Mouse (Mus musculus): ENCODE measurements around the gene Slc16a11. TPM values are rescaled to one million over a fixed set of nuclear protein-coding genes. Genes with fewer than 3 reads are reported as not detected.

Slc16a11 gene
- total and polyA plus RNA-seq, 3 experiments, result 0.51 to 2.3 TPM; not detected in 1

GRCm38 (mm10) chr11:70198332-70198731 lies 14.2 kb upstream of the Slc16a11 start:
- H3K27ac ChIP-seq (ENCODE audit: insufficient read depth, low read depth), result no peak overlapping the region
- H3K4me1 ChIP-seq (ENCODE audit: control insufficient read depth in 1 of 2, insufficient read depth in 2 of 2), result peaks cover 3 to 6% of the 10 kb centered on the region in 2 experiments; a peak in 1 of 4 replicates
- H3K9me3 ChIP-seq (replicated peaks; ENCODE audit: low read length), result peaks cover 2% of the 10 kb centered on the region
- H3K27me3 ChIP-seq (replicated peaks), result peaks cover 12% of the 10 kb centered on the region
- no peak for DNase-seq (ENCODE audit: extremely low read depth)
- no peak overlapping the region for H3K4me3 ChIP-seq (replicated peaks in 1 of 3; ENCODE audit: low read depth in 2 of 3, low read length in 2 of 3, poor library complexity in 1 of 3)
- no peak for TF ChIP-seq MXI1 (IDR thresholded peaks at IDR 0.05; ENCODE audit: low read depth, low read length)
- no peak for TF ChIP-seq RAD21 (IDR thresholded peaks at IDR 0.05; ENCODE audit: low read depth, low read length)
- no peak for TF ChIP-seq JUND (conservative IDR thresholded peaks at IDR 0.05; ENCODE audit: low read depth, low read length)
- TF ChIP-seq PAX5 (IDR thresholded peaks at IDR 0.05; ENCODE audit: low read length), result no peak
- TF ChIP-seq E2F4 (IDR thresholded peaks at IDR 0.05; ENCODE audit: insufficient replicate concordance, low read depth, low read length), result no peak
- TF ChIP-seq UBTF (IDR thresholded peaks at IDR 0.05; ENCODE audit: low read depth, low read length), result no peak
- TF ChIP-seq IRF4 (IDR thresholded peaks at IDR 0.05; ENCODE audit: low read depth, low read length), result no peak
- TF ChIP-seq ELF1 (IDR thresholded peaks at IDR 0.05; ENCODE audit: low read depth, low read length), result no peak
- no peak for TF ChIP-seq MAZ (IDR thresholded peaks at IDR 0.05; ENCODE audit: low read depth, low read length)
- no peak for TF ChIP-seq ZMIZ1 (IDR thresholded peaks at IDR 0.05; ENCODE audit: low read depth, low read length)
- TF ChIP-seq ZKSCAN1 (IDR thresholded peaks at IDR 0.05; ENCODE audit: borderline replicate concordance, low read depth, low read length), result no peak
- TF ChIP-seq CHD2 (IDR thresholded peaks at IDR 0.05; ENCODE audit: low read length), result no peak
- TF ChIP-seq CTCF (conservative IDR thresholded peaks at IDR 0.05 in 1 of 2, IDR thresholded peaks at IDR 0.05 in 1 of 2; ENCODE audit: low read depth in 2 of 2, low read length in 2 of 2), result no peak
- no peak overlapping the region for H3K9ac ChIP-seq (ENCODE audit: insufficient read depth, low read depth)
- no peaks in the 10 kb centered on the region for H3K36me3 ChIP-seq (replicated peaks in 1 of 2; ENCODE audit: control insufficient read depth in 1 of 2, insufficient read depth in 1 of 2, low read length in 1 of 2)
- dilution Hi-C loops (cut with MboI; ENCODE audit: extremely low pct_ligation_motif_present, extremely low pct_unique_long_range_greater_than_20kb, low sequenced_read_pairs) (no loop called here), in situ Hi-C loops (cut with MboI; ENCODE audit: low pct_ligation_motif_present, low pct_unique_long_range_greater_than_20kb, low sequenced_read_pairs) (loop anchor here (5.0 kb wide), 1 partner anchor 141 kb away; no protein-coding TSS in a partner anchor)
- H3K79me2 ChIP-seq (replicated peaks; ENCODE audit: control insufficient read depth, extremely low read depth, insufficient read depth, poor library complexity, severe bottlenecking), result no peaks in the 10 kb centered on the region
- H3K4me2 ChIP-seq (ENCODE audit: insufficient read depth, low read depth, poor library complexity, severe bottlenecking), result no peak overlapping the region

GRCm38 (mm10) chr11:70199107-70199506 lies 13.4 kb upstream of the Slc16a11 start:
- DNase-seq (ENCODE audit: extremely low read depth), result no peak
- Histone ChIP-seq H3K9ac (ENCODE audit: insufficient read depth, low read depth) (no peak overlapping the region), H3K9me3 (replicated peaks; ENCODE audit: low read length) (peaks cover 2% of the 10 kb centered on the region), H3K4me2 (ENCODE audit: insufficient read depth, low read depth, poor library complexity, severe bottlenecking) (no peak overlapping the region), H3K27ac (ENCODE audit: insufficient read depth, low read depth) (no peak overlapping the region), H3K36me3 (replicated peaks in 1 of 2; ENCODE audit: control insufficient read depth in 1 of 2, insufficient read depth in 1 of 2, low read length in 1 of 2) (no peaks in the 10 kb centered on the region), H3K4me1 (ENCODE audit: control insufficient read depth in 1 of 2, insufficient read depth in 2 of 2) (peaks cover 3 to 6% of the 10 kb centered on the region in 2 experiments; a peak in 1 of 4 replicates), H3K4me3 (replicated peaks in 1 of 3; ENCODE audit: low read depth in 2 of 3, low read length in 2 of 3, poor library complexity in 1 of 3) (no peak overlapping the region), H3K27me3 (replicated peaks) (peaks cover 15% of the 10 kb centered on the region), H3K79me2 (replicated peaks; ENCODE audit: control insufficient read depth, extremely low read depth, insufficient read depth, poor library complexity, severe bottlenecking) (no peaks in the 10 kb centered on the region)
- no peak for TF ChIP-seq MYC (IDR thresholded peaks at IDR 0.05; ENCODE audit: low read depth, low read length)
- no peak for TF ChIP-seq ZC3H11A (IDR thresholded peaks at IDR 0.05; ENCODE audit: low read depth, low read length)
- no peak for TF ChIP-seq CTCF (conservative IDR thresholded peaks at IDR 0.05 in 1 of 2, IDR thresholded peaks at IDR 0.05 in 1 of 2; ENCODE audit: low read depth in 2 of 2, low read length in 2 of 2)
- TF ChIP-seq ZMIZ1 (IDR thresholded peaks at IDR 0.05; ENCODE audit: low read depth, low read length), result no peak
- no peak for TF ChIP-seq JUN (IDR thresholded peaks at IDR 0.05; ENCODE audit: insufficient read depth, low read depth, low read length)
- no peak for TF ChIP-seq HCFC1 (IDR thresholded peaks at IDR 0.05; ENCODE audit: low read depth, low read length)
- no peak for TF ChIP-seq UBTF (IDR thresholded peaks at IDR 0.05; ENCODE audit: low read depth, low read length)
- TF ChIP-seq POLR2A (IDR thresholded peaks at IDR 0.05; ENCODE audit: low read depth, low read length), result no peak
- no peak for TF ChIP-seq SMC3 (IDR thresholded peaks at IDR 0.05; ENCODE audit: low read depth, low read length)
- TF ChIP-seq BHLHE40 (IDR thresholded peaks at IDR 0.05; ENCODE audit: low read depth, low read length), result no peak
- no peak for TF ChIP-seq ELF1 (IDR thresholded peaks at IDR 0.05; ENCODE audit: low read depth, low read length)
- no peak for TF ChIP-seq USF2 (conservative IDR thresholded peaks at IDR 0.05; ENCODE audit: low read depth, low read length)
- TF ChIP-seq MAZ (IDR thresholded peaks at IDR 0.05; ENCODE audit: low read depth, low read length), result no peak
- no peak for TF ChIP-seq EP300 (IDR thresholded peaks at IDR 0.05; ENCODE audit: low read length)
- TF ChIP-seq JUND (conservative IDR thresholded peaks at IDR 0.05; ENCODE audit: low read depth, low read length), result no peak
- TF ChIP-seq KAT2A (IDR thresholded peaks at IDR 0.05; ENCODE audit: insufficient replicate concordance, low read length), result no peak
- in situ Hi-C loops (cut with MboI; ENCODE audit: low pct_ligation_motif_present, low pct_unique_long_range_greater_than_20kb, low sequenced_read_pairs), result loop anchor here (5.0 kb wide), 1 partner anchor 142 kb away; no protein-coding TSS in a partner anchor
- dilution Hi-C loops (cut with MboI; ENCODE audit: extremely low pct_ligation_motif_present, extremely low pct_unique_long_range_greater_than_20kb, low sequenced_read_pairs), result no loop called here

All from CH12.LX (cell line).